Mouse (Mus musculus): ENCODE results near the gene Erg.

Gene Erg

DNA sequence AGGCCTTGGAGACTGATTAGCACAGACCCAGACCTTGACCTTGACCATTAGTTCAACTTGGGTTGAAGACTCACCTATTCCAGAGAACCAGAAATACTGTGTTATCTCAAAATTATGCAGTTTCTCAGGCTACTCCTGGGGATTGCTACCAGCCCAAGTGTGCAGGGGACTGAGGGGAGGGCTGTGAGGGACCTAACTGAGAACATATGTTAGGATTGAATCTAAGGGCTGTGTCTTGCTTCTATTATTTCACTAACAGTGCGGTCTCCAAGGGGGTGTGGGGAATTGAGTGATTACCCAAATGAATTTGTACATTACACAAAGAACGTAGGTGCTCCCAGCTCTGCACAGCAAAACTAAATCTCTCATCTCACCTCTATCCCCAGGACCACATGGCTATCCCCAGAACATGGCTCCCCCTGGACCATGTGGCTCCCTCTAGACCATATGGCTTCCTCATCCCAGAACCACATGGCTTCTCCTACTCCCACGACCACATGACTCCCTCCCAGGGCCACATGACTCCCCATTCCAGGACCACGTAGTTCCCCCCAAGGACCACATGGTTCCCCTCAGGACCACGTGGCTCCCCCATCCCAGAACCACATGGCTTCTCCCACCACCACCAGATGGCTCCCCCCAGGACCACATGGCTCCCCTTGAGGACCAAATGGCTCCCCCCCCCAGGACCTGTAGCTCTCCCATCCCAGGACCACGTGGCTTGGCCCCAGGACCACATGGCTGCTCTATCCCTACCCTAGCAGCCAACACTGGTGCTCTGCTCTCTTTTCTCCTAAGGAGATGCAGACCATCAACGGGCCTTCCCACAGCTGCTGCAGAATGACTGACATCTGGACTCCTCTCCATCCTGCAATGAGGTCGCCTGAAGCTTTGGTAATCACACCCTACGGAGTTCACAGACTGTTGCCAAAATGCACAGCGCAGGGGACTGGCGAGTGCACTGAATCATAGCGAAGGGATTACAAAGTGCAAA lies 229.1 kb downstream of the Erg start:
- no peak for DNase-seq (ENCODE audit: extremely low spot score, low spot score)

DNA sequence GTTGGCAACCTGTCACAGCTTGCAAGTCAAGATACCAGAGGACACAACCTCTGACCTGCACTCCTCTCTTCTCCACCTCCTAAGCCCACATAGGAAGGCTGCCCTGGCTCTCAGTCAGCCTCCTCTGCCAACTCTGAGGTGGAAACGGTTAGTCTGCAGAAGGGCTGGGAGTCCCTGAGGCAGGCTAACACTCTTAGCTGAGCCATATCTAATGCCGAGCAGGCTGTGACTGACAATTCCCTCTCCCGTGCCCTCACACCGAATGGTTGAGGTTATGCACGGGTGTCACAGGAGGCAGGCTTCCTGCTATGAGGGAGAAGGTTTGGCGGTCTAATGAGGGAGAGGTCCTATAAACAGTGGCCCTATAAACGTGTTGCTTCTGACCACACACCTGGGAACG lies 232.6 kb downstream of the Erg start:
- DNase-seq (ENCODE audit: extremely low spot score, low spot score): no peak

DNA sequence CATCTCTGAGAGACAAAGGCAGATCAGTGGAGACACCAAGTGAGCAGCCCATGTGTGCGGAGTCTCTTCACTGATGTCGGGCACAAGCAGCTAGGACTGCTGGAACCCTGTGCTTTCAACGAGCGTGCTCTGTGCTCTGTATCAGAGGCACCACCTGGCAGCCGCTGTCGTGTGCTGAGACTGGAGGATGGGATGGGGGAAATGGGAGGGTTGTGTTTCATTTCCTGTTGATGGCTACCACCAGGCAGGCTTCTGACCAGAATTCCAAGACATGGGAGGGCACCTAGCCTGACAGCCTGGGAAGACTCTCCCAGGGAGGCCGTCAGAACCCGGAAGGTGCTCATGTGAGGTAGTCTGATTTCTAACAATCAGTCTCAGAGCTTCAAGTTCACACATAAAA lies 234.1 kb downstream of the Erg start:
- DNase-seq (ENCODE audit: extremely low spot score, low spot score): no peak

DNA sequence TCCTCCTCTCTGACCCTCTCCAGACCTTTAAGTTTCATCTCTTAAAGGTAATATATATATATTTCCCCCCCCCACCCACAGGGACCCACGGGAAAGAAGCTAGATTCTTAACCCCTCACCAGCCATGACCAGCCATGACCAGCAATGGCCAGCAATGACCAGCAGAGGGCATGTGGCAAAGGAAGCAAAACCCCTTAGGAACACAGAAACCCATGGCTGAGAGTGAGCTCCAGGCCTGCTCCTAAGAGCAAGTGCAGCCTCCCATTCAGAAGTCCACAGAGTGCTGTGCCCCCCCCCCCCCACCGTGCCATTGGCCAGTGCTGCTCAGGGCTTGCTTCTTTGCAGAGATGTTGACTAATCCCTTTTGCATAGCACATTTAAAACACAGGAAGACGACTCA lies 235.9 kb downstream of the Erg start:
- DNase-seq (ENCODE audit: extremely low spot score, low spot score): peak; percentile 44

DNA sequence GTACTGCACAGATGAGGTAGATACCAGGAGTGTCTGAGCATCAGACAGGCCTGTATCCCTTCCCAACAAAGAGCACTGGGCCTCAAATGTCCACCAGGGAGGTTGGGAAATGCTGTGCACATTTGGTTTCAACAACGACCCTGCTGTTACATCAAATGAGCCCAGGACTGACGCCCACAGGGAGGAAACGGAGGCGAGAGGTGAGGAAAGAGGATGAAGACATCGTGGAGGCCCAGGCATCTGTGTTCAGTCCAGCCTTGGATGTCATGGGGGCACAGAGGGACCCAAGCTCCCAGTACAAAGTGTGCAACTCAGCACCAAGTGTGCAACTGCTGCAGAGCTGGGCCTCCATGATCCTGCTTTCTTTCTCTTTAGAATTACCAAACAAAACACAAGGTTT lies 236.6 kb downstream of the Erg start:
- no peak for DNase-seq (ENCODE audit: extremely low spot score, low spot score)

DNA sequence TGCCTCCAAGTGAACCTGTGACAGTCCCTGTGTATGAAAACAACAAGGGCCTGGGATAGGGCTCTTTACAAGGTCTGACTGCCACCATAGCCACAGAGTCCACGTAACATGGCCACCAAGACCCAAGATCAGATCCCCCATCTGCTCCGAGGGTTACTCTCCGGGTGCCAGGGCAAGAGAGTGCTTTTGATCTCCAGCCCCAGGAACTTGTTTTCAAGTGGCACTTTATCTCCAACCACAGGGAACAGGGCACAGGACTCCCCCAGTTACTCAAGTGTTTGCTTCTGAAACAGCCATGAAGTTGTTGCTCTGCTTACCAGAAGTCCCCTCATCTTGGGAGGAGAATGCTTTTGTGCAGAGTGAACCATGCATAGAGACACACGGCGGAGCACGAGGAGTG lies 237.0 kb downstream of the Erg start:
- DNase-seq (ENCODE audit: extremely low spot score, low spot score): no peak

DNA sequence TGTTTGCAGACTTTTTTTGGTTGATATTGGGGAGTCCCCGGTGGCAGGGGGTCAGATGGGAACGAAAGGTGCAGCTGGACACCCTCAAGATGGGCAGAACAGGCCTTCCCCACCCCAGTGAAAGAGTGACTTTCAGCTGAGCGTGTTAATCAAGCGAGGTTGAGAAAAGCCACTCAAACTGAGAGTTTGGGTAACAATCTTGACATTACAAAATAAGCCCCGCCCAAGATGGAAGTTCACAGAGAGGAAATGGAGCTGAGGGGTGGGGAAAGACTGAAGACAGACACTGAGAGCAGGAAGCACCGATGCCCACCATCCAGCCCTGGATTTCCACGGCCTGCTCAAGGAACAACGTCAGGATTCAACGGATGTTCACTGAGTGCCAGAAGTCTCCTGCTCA lies 237.8 kb downstream of the Erg start:
- DNase-seq (ENCODE audit: extremely low spot score, low spot score): no peak

DNA sequence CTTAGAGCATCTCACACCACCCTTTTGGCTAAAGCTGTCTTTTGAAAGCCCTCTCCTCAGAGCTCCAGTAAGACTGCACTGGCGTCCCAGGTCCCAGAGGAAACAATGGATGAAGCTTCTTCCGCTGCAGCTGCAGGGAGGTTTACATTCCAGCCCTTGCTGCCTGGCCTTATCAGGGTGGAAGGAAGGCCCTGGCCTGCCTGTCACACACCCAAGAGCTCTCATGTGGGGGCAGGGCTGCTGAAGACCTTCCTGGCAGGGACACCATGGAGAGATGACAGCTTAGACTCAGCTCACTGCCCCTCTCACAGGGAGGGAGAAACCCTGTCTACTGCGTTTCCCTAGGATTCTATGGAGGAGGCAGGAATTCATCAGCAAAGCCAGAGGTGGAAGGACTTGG lies 239.2 kb downstream of the Erg start:
- DNase-seq (ENCODE audit: extremely low spot score, low spot score): no peak

DNA sequence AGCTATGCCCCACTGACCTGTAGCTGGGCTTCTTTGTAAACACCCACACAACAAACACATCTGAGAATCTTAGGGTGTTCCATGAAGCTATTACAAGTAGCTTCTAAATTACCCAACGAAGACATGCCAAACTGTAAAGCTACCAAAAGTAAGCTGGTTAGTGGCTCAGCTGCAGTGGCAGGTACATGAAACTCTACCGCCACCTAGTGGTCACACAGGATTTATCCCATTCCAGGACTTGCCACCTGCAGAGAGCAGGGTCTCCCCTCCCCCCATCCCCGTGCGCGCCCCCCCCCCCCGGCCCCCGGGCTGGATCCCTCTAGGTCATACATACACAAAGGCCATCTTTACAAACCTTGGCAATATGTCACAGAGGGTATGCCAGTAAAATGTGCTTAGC lies 240.5 kb downstream of the Erg start:
- peak; percentile 79 for DNase-seq (ENCODE audit: extremely low spot score, low spot score)

DNA sequence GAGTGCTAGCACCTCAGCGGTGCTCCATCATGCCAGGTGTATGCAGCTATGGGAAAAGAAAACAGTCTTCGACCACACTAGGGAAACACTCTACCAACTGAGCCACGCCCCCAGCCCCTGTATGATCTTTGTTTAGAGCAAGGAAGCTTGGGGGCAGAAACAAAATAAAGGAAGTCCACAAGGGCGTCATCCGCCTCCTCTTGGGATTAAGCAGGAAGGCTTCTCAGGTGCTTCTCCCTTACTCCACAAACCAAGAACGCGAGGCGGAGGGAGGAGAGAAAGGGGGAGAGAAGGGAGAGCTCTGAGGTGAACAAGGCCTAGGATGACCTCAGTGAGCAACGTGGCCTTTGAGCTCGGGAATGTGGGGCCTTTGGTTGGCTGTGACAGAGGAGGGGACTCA lies 241.4 kb downstream of the Erg start:
- DNase-seq (ENCODE audit: extremely low spot score, low spot score): no peak

DNA sequence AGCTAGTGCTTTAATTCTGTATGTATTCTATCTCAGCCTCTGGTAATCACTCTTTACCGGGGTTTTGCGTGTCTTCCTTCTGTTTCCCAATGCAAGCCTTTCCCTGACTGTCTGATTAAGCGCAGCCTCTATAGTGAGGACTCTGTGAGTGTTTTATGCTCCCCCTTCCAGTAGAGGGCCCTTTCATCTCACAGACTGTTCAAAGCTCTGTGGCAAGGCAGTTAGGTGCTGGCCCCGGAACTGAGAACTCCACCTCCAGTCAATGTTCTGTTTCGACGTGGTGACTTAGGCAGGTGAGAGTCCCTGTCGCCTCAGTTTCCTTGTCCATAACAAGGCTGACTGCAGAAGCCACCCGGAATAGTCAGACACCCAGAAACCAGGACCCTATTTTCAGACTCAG lies 244.4 kb downstream of the Erg start:
- DNase-seq (ENCODE audit: extremely low spot score, low spot score): no peak

DNA sequence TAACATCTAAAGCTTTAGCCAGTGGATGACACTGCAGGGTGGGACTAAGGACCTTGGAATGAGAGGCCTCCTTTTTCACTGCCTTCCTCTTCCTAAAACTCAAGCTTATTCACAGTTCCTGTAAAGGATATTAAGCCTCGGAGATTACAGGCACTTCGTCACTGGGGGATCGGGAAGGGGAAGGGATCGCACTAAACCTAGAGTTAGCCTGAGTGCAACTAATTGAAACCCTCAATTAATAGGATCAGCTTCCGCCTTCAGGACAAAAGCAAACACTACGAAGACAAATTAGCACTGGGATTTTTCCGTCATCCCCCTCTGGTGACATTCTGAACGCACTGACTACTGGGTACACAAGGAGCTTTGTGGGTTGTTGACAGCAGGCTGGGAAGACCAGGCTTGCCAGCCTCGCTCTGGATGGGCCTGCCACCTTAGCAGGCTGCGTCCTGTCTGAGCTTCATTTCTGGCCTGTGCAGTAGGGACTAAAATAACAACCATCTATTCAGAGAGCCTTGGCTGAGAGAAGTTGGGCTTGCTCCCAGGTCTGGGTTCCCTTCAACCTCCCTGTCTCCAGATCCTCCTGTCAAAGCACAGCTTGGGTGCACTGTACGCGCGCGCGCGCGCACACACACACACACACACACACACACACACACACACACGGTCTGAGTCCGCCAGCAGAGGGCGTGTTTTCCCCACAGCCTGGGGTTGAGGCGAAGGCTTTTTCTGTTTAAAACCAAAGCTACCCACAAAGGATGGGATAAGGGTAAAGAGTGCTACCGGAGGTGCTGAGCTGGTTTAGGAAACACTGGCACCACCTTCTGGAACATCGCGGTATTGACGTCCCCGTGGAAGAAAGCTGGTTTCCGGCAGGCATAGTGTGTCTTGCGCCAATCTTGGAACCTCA lies 245.3 kb downstream of the Erg start:
- DNase-seq (ENCODE audit: extremely low spot score, low spot score): peak; percentile 80

DNA sequence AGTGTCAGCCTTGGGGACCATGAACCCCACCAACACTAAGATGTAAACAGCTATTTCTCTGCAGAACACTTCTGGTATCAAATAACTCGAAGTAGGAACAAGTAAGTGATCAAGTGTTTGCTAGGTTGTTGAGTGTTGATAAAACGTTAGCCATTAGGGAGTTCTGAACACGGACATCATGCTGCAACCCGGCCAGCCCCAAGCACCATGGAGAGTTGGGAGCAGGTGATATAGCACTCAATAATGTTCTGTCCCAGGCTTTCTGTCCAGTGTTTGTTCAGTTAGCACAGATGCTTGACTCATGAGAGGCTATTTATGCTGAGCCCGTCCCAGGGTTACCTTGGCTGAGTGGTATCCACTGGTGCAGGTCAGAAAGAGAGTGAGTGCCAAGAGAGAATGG lies 254.2 kb downstream of the Erg start:
- no peak for DNase-seq (ENCODE audit: extremely low spot score, low spot score)

DNA sequence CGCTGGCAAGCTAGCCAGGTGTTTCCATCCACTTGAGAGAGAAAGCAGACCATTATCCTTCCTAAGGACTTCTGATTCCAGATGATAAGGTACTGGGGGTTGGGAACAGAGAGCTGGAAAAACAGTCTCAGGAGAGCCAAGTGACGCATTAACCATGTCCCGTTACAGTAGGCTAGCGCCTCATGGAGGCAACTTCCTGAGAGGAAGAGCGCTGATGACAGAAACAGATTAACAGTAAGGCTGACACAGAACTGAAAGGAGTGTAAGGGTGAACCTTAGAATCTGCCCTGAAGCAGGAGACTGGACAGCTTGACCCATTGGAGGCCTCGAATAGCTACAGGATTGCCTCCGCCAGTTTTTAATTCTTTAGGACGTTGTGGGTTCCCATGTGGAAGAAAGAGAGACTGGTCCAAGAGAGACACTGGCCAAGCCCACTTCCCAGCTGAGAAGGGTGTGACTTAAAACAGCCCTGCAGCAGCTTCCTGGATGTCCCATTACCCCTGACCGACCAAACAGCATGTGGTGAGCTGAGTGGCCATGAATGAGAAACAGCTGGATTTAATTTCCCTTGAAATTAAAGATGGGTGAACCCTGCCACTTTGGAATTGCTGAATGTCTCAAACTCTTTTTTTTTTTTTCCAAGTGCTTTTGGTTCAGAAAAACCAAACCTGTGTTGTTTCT lies 264.3 kb downstream of the Erg start:
- DNase-seq (ENCODE audit: extremely low spot score, low spot score): peak; percentile 38

All from neural tube, embryonic 10.5 days (tissue).